Mouse (Mus musculus) cerebellum, adult (tissue): ENCODE results near the gene Myh4.

Experiments used
- ATAC-seq: cut with Nextera tagmentation; 2 replicates; pipeline ENCODE4 v1.9.2; 2017; ENCODE audit warnings: mild to moderate bottlenecking, moderate library complexity, mixed read lengths; ENCODE audit not compliant: insufficient number of reproducible peaks, low FRiP score, low TSS enrichment

Gene Myh4

DNA sequence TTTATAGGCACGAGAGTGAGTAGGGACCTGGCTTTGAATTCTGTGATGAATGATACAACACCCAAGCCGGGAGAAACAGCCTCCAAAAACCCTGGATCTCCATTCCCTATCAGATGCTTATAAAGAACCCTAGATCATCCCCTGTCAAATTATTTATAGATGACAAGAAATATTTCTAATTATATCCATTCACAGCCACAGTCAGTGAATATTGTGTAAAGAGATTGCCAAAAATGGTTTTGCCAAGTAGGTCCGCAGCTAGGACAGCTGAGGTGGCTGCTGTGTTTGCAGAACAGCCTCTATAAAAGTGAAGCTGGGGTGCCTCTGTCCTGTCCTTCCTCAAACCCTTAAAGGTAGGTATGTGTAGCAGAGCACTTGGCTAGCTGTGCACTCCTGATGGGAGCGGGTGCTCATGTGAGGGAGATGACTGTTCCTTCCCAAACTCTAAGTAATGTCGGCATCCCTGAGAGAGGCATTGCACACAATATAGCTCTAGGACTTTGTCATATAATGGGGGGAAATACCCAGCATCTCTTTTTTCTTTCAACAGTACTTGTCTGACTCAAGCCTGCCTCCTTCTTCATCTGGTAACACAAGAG is at the start of gene Myh4:
Gene Myh4, plus strand, starts transcription at position 549 of the 599 bp plus-strand sequence.
- ATAC-seq, result no peak

DNA sequence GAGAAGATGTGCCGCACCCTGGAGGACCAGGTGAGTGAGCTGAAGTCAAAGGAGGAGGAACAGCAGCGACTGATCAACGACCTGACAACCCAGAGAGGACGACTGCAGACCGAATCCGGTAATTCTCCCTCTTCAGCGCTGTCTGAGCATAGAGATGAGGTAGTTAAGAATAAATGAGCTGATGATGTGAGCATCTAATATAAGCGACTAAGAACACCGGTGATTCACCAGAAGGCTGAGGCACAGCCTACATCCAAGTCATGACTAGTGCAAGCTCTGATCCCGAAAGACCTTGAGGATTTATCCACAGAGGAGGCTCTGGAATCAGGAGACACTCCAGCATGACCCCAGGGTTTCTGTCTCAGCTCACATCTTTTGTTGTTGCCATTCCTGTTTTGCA is 47.5 kb upstream of the Myh4 start:
- ATAC-seq, result no peak

DNA sequence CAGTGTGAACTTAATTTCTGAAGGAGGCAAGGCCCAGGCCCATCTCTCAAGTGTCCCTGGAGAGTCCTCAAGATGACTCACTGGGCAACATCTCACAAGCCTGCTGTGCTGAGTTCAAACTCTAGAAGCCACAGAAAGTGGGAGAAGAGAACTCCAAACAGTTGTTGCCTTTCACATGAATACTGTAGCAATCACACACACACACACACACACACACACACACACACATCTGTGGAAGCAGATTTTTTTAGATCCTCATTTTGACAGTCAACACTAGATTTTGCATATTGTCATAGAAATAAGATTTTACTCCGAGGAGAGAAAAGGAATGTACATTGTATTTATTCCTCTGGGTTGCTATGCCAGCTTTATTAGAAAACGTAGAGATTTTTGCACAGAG is 47.0 kb upstream of the Myh4 start:
- ATAC-seq, result no peak

DNA sequence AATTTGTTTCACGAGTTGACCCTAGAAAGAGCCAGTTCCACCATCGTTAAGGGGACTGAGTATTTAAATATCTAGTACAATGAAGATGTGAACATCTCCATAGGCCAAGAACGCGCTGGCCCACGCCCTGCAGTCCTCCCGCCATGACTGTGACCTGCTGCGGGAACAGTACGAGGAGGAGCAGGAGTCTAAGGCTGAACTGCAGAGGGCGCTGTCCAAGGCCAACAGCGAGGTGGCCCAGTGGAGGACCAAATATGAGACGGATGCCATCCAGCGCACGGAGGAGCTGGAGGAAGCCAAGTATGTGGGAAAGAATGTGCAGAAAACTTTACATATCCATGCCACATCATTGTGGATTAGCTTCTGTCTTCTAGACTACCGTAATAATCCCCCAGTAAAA is 46.3 kb upstream of the Myh4 start:
- ATAC-seq, result no peak

DNA sequence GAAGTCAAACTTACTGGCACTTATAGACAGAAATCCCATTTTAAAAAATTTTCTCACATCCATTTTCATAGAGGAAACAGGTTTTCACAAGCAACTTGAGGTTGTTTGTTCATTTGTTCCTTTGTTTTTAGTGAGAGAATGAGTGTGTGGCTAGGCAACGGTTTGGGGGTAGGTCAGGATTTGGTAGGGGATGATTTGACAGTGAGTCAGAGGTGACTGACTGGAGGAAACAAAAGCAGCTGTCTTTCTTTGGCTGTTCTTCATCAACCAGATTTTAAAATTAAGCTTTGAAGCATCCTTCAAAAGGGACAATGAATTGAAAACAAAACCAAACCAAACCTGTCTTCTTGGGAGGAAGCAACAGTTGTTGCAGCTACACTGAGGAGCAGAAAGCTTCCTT is 38.5 kb upstream of the Myh4 start:
- ATAC-seq, result no peak

DNA sequence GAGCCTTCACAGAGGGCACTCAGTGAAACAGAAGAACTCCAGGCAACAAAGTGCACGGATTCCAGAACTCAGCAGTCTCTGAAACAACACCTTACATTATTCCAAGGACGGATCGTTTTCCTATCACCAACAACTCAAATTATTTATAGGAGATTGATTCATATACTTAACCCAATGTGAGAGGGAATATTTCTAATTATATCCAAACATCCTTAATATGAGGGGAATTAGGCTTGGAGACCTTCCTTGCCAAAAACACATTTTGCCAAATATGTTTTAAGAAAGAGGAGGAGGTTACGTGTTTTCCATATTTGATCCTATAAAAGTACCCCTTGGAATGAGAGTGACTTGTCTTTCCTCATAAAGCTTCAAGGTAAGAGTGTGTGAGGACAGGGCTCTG is 38.1 kb upstream of the Myh4 start, which contains the start of gene Myh1:
Gene Myh1, plus strand, starts transcription at position 301 of the 400 bp plus-strand sequence.
- no peak for ATAC-seq

DNA sequence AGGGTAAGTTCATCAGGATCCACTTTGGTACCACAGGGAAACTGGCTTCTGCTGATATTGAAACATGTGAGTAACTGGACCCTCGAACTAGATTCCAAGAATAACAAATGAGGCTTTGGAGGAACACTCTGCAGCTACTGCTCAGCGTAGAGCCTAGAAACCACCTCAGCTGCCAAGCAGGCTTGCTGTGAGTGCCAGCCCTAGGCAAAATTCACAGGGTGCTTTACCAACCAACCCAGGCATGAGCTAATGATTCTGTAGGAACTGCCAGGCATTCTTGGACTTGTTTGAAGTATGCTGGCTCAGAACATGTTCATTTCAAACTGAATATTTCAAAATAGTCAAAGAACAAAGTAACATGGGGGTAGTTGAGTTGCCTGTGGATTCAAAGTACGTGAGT is 33.1 kb upstream of the Myh4 start:
- no peak for ATAC-seq

DNA sequence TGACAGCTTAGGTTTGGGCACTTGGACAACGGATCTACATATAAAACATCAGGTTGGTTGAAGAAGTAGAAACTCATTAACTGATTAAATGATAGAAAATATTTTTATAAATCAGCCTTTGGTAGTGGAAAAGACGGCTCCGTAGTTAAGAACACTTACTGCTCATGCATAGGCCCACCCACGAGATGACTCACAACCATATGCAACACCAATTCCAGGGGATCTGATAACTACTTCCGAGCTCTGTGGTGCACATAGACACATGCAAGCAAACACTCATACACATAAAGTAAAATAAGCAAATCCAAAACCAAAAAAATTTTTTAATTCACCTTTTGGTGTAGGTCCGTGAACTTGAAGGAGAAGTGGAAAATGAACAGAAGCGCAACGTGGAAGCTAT is 16.0 kb upstream of the Myh4 start:
- ATAC-seq, result no peak

DNA sequence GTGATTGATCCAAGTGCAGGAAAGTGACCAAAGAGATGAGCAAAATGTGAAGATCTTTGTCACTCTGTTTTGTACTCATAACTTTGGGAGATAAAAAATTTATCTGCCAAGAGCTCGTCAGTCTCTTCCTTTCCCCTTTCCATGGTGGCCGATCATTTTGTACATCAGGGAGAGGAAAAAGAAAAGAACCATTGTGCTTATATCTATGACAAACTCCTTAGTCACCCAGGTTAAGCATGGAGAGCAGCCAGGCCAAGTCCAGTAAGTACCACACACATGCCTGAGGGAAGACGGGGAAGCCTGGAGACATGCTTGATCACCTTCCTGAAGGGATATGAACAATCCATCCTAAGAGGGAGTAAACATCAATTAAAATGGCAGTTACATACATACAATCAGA is 13.4 kb upstream of the Myh4 start:
- ATAC-seq, result no peak

DNA sequence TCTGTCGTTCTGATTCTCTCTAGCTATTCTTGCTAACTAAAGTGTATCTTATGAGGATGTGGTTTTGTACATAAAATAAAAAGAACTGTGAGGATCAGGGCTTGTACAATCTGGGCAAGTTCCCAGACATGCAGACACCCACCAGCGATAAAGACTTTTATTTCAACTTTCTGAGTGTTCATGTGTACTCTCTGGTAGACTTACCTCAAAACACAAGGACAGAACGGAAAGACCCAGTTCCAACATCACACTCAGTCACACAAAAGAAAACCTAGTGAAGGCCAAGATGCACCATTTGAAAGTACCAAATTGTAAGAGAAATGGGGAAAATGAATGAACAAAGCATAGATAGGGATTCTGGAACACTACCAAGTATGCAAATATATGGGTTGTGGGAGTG is 9.1 kb upstream of the Myh4 start:
- ATAC-seq, result no peak

DNA sequence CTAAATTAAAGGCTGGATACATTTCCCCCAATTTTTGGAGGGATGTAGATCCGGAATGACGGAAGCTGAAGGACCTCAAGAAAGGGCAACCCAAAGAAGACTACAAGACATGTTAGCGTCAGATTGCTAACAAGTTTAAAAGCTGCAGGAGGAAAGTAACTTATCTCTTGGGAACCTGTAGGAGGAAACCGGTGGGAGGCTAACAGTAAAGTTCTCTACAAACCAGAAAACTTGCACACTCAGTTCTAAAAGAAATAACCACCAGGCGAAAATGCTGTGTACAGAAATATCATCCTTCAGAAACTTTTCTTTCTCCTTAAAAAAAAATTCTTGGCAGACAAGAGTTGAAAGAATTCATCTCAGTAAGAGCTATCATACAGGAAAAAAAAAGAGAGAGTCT is 8.7 kb upstream of the Myh4 start:
- ATAC-seq, result no peak

DNA sequence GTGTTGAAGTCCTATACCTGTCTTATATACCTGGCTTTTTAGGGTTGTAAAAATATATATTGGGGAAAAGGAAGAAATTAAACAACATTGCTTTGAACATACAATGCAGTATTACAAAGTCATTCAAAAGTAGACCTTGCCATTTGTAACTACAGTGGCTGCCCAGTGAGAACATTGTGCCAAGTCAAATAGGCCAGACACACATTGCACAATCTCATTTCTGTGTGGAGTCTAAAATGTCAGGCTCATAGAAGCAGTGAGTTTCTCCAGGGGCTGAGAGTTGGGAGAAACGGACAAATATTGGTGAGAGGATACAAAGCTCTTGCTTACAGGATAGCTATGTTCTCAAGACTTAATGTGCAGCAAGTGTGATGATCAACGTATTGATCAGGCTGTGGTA is 7.9 kb upstream of the Myh4 start:
- no peak for ATAC-seq

DNA sequence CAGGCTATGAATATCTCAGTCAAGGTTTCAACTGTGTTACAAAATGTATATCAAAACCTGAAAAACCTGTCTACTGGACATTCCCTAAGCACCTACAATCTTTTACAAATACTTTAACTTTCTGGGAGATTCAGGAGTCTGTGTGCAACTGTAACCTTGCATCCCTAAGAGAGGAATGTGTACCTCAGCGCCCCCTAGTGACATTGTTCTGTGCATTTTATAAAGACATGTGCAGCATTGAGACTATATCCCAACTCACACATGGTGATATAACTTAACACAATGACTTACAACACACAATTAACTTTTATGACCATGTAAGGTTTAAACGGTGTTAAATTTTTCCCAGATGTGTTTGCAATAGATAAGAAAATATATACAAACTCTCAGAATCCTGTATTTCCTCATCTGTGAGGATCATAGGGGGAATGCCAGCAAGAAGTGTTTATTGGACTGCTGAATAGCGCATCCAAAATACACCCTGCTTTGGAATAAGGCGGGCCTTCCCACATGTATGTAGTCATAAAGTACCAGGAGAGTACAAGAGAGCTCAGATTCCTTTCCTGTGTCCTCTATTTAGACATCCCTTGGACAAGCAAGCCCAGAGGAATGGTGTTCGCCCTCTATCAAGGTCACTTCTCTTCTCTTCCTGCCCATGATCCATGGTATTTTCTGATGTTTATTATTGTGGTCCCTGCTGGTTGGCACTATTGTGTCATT is 2.0 kb upstream of the Myh4 start:
- ATAC-seq, result no peak

DNA sequence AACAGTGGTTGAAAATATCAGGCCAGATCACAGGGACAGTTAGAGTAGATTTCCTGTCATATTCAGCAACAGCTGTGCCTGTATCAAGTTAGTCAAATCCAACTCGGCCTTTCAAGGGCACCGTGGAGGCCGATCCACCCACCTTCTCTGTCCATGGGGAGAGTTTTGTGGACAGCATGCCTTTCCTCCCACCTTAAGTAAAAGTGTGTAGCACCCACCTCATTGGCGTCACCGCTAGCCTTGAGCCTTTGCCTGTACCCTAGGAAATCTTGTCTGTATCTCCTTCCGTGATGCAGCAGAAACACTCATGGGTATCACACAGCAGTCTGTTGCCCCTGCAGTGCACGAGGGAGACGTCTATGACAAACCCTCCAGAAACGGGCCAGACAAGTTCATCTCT is 1.0 kb upstream of the Myh4 start:
- ATAC-seq, result no peak

DNA sequence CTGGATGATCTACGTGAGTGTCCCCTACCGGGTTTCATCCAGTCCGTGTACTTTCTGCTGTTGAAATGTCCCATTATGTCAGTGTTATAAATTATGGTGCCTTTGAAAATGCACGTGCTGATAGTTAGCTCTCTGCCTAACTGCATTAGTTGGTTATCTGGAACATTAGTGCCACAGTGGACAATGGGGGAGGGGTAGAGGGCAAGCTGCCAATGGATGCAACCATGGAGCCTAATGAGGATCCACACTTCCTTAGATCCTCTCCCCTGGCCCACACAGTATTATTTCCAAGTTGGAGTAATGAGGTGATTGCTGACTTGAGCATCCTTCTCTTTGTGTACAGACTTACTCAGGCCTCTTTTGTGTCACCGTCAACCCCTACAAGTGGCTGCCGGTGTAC is 3.2 kb downstream of the Myh4 start:
- no peak for ATAC-seq

DNA sequence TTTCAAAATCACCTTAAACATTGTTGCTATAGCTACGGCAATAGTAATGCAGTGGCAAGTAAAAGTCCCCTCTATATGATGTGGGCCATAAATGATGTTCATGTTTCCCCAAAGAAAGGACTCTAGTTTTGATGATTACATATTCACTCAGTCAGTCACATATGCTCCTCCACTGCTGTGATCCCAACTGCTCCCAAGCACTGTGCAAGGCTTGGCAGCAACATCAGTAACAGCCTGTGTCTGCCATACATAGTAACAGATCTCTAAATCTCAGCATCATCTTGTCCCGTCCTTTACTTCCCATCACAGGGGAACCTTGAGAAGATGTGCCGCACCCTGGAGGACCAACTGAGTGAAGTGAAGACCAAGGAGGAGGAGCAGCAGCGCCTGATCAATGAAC is 15.9 kb downstream of the Myh4 start:
- ATAC-seq, result no peak

DNA sequence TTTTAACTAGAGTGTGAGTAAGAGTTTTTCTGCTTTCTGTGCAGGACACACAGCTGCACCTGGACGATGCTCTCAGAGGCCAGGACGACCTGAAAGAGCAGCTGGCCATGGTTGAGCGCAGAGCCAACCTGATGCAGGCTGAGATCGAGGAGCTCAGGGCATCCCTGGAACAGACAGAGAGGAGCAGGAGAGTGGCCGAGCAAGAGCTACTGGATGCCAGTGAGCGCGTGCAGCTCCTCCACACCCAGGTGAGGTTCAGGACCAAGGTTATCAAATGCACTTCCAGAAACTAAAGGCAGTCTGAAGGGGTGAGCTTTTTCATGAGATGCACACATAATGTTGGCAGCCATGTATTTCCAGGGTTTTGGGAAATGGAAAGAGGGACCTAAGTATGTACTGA is 19.2 kb downstream of the Myh4 start:
- ATAC-seq, result no peak

DNA sequence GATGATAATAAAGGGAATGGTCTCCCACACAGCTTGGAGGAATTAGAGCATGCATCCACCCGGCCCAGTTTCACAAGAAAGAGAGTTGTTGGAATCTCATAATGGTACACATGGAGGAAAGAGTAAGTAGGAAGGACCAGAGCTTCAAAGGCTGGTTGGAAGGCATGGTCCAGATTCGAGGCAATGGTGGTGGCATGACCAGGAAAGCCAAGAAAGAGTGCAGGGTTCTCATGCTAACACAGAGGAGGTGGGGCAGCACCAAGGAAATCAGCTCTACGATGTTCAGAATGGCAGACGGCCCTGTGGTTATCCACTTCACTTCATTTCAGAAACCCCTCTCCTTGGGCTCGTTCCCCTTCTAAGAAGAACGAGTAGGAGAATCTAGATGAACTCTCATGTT is 23.1 kb downstream of the Myh4 start:
- ATAC-seq, result no peak

DNA sequence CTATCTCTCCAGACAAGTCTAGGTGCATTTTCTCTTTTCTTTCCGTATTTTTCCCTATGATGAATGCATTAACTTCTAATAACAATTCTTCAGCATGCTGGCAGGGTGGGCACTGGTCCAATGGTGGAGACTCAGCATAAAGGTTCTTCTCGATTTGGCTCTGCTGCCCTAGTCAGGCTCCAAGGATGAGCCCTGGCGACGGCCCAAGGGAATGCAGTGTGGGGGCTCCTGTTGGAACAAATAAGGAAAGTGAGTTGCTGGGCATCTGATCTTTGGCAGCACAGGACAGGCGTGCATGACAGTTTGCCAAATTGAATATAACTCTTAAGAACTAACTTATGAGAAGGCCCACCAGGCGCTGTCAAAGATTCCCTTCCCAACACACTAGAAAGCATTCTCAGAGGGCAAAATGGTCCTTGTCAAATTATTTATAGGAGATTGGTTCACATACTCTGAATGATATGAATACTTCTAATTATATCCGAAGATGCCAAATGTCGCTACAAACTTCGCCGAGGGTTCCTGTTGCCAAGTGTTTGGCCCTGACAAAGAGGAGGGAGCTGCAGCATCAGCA is 38.9 kb downstream of the Myh4 start, which contains the start of gene Myh8:
Gene Myh8, plus strand, starts transcription at position 524 of the 574 bp plus-strand sequence.
- ATAC-seq, result no peak

DNA sequence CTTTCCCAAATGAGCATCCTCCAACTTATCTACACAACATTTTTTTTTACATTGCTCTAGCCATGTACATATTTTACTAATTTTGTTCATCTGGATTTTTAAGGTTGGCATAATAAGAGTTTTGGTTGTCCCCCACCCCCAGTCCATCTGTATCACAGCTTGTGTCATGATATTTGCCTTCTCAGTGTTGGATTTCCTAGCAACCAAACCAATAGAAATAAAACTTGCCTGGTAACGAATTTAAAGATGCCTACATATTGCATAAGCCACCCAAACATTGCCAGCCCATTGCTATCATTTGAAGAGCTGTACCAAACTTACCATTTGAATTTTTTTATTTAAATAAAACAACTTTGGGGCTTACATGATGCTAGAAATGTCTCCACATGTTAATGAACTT is 55.6 kb downstream of the Myh4 start:
- ATAC-seq, result no peak
